Mouse (Mus musculus) liver, embryonic 13.5 days (tissue): ENCODE results near the gene Flii. TPM values are rescaled to one million over a fixed set of nuclear protein-coding genes. Genes with fewer than 3 reads are reported as not detected.

Source experiments
- ATAC-seq: fragments of 200-750 bp; cut with Nextera tagmentation; 2 replicates; pipeline ENCODE4 v1.8.0; 2017; ENCODE audit warnings: low read depth, mild to moderate bottlenecking, moderate number of reproducible peaks, moderate library complexity
- DNase-seq: peaks from one replicate; pipeline ENCODE4 v3.0.0; 2022
- H3K27ac ChIP-seq: fragments of 300-500 bp; sonication (generic); 2 replicates; pipeline ENCODE4 v1.5.1; 2015; ENCODE audit warnings: moderate library complexity, mild to moderate bottlenecking, inconsistent platforms
- H3K27me3 ChIP-seq: fragments of 300-500 bp; sonication (generic); 2 replicates; pipeline ENCODE4 v1.6.1; 2015; ENCODE audit warnings: mild to moderate bottlenecking, inconsistent platforms
- H3K36me3 ChIP-seq: fragments of 300-500 bp; sonication (generic); 2 replicates; pipeline ENCODE4 v1.6.1; 2015; ENCODE audit warnings: mild to moderate bottlenecking, inconsistent platforms
- H3K4me1 ChIP-seq: fragments of 300-500 bp; sonication (generic); replicated peaks from 2 replicates; pipeline ENCODE4 v1.6.1; 2015; ENCODE audit warnings: inconsistent platforms
- H3K4me2 ChIP-seq: fragments of 300-500 bp; sonication (generic); 2 replicates; pipeline ENCODE4 v1.6.1; 2015; ENCODE audit warnings: inconsistent platforms, mild to moderate bottlenecking, moderate library complexity
- H3K4me3 ChIP-seq: fragments of 300-500 bp; sonication (generic); replicated peaks from 2 replicates; pipeline ENCODE4 v1.5.1; 2015; ENCODE audit warnings: mild to moderate bottlenecking, inconsistent platforms
- H3K9ac ChIP-seq: fragments of 300-500 bp; sonication (generic); 2 replicates; pipeline ENCODE4 v1.6.1; 2015; ENCODE audit warnings: mild to moderate bottlenecking, inconsistent platforms
- H3K9me3 ChIP-seq: fragments of 300-500 bp; sonication (generic); replicated peaks from 2 replicates; pipeline ENCODE4 v1.6.1; 2016; ENCODE audit warnings: inconsistent platforms
- WGBS: fragments of 180-500 bp; shearing (Covaris S2); methylation state at CpG from one replicate; pipeline ENCODE4 v1.1.7; 2015; ENCODE audit not compliant: insufficient replicate concordance; 5-methylcytosine and 5-hydroxymethylcytosine counted together
- polyA plus RNA-seq: library from polyadenylated mRNA; unstranded; fragments of >200 nt; fragmentation: Nextera tagmentation; extraction: Ambion mirVana; gene quantifications from 2 replicates; pipeline ENCODE4 v1.2.1, GENCODE M21; 2015

The Flii gene
- 25.2 and 28.7 TPM in 2 replicates for polyA plus RNA-seq

GRCm38 (mm10) chr11:60726601-60727391 lies at the start of gene Flii:
Flii (minus strand) TSS chr11:60727263.
- Histone ChIP-seq H3K4me2 (peak within 1 kb of the TSS; percentile 94), H3K36me3 (peaks cover 41% of the 10 kb centered on the region)
- WGBS: under 1% methylated on average over 62 of the region's 71 CpGs

GRCm38 (mm10) chr11:60776107-60776828 lies 49.2 kb upstream of the Flii start:
- peak overlapping the region; percentile 85 for H3K4me3 ChIP-seq
- no peaks in the 10 kb centered on the region for H3K27me3 ChIP-seq
- ATAC-seq (0 out of 2 replicates have a peak, but pooled peaks have one; percentile 17), DNase-seq (no peak)
- peak overlapping the region; percentile 91 for H3K27ac ChIP-seq
- peak overlapping the region; percentile 87 for H3K9ac ChIP-seq
- H3K36me3 ChIP-seq: peaks cover 25% of the 10 kb centered on the region
- H3K4me1 ChIP-seq: peaks cover 66% of the 10 kb centered on the region
- WGBS: 3% methylated on average over 17 of the region's 17 CpGs
- peak overlapping the region; percentile 91 for H3K4me2 ChIP-seq
- no peaks in the 10 kb centered on the region for H3K9me3 ChIP-seq

More at GRCm38 (mm10) chr11:60726601-60727391, at the start of gene Flii:
- Histone ChIP-seq H3K27me3 (no peaks in the 10 kb centered on the region), H3K9ac (peak within 1 kb of the TSS; percentile 85), H3K4me3 (peak within 1 kb of the TSS; percentile 87), H3K9me3 (no peaks in the 10 kb centered on the region), H3K4me1 (peaks cover 37% of the 10 kb centered on the region), H3K27ac (peak within 1 kb of the TSS; percentile 82)
- peak; percentile 78 for DNase-seq
- ATAC-seq: peak; percentile 79

- H3K27ac ChIP-seq: peak overlapping the region; percentile 91
- peak overlapping the region; percentile 91 for H3K4me2 ChIP-seq
- DNase-seq (no peak), ATAC-seq (no peak)
- H3K36me3 ChIP-seq: peaks cover 20% of the 10 kb centered on the region
- H3K4me3 ChIP-seq: peak overlapping the region; percentile 85
- H3K9me3 ChIP-seq: no peaks in the 10 kb centered on the region
- H3K27me3 ChIP-seq: no peaks in the 10 kb centered on the region
- peaks cover 59% of the 10 kb centered on the region for H3K4me1 ChIP-seq
- H3K9ac ChIP-seq: peak overlapping the region; percentile 87
- WGBS: 24% methylated on average over 6 of the region's 6 CpGs
Observed at GRCm38 (mm10) chr11:60775578-60775977, 48.5 kb upstream of the Flii start.

- Histone ChIP-seq H3K4me2 (peak overlapping the region; percentile 91), H3K4me3 (peak overlapping the region; percentile 85; the same call in 1 of the 2 replicates), H3K9ac (peak overlapping the region; percentile 87; the same call in 1 of the 2 replicates), H3K36me3 (peaks cover 13% of the 10 kb centered on the region), H3K27me3 (no peaks in the 10 kb centered on the region), H3K27ac (no peak overlapping the region), H3K9me3 (no peaks in the 10 kb centered on the region), H3K4me1 (peaks cover 52% of the 10 kb centered on the region)
- DNase-seq: peak; percentile 39
- WGBS: 10% methylated on average over 1 of the region's 1 CpGs
- no peak for ATAC-seq
Observed at GRCm38 (mm10) chr11:60774841-60775240, 47.8 kb upstream of the Flii start.

GRCm38 (mm10) chr11:60774158-60774689 lies 47.2 kb upstream of the Flii start:
- no peaks in the 10 kb centered on the region for H3K27me3 ChIP-seq
- 76% methylated on average over 3 of the region's 3 CpGs for WGBS
- no peak for ATAC-seq
- 0 out of 2 replicates have a peak overlapping the region, but pooled peaks have one; percentile 87 for H3K9ac ChIP-seq
- H3K9me3 ChIP-seq: no peaks in the 10 kb centered on the region
- H3K27ac ChIP-seq: no peak overlapping the region
- peak overlapping the region; percentile 10; the same call in 1 of the 2 replicates for H3K4me2 ChIP-seq
- no peak overlapping the region for H3K4me3 ChIP-seq
- H3K4me1 ChIP-seq: peaks cover 46% of the 10 kb centered on the region
- peaks cover 6% of the 10 kb centered on the region for H3K36me3 ChIP-seq
- no peak for DNase-seq

GRCm38 (mm10) chr11:60772161-60772560 lies 45.1 kb upstream of the Flii start:
- WGBS: 81% methylated on average over 4 of the region's 4 CpGs
- ATAC-seq (no peak), DNase-seq (no peak)
- H3K36me3 ChIP-seq: no peaks in the 10 kb centered on the region
- no peak overlapping the region for H3K4me3 ChIP-seq
- H3K4me1 ChIP-seq: peaks cover 35% of the 10 kb centered on the region
- no peak overlapping the region for H3K4me2 ChIP-seq
- H3K27ac ChIP-seq: no peak overlapping the region
- H3K9me3 ChIP-seq: no peaks in the 10 kb centered on the region
- no peak overlapping the region for H3K9ac ChIP-seq
- no peaks in the 10 kb centered on the region for H3K27me3 ChIP-seq

- H3K27ac ChIP-seq: no peak overlapping the region
- H3K4me2 ChIP-seq: no peak overlapping the region
- H3K9me3 ChIP-seq: no peaks in the 10 kb centered on the region
- H3K4me1 ChIP-seq: peaks cover 35% of the 10 kb centered on the region
- no peak for DNase-seq
- H3K9ac ChIP-seq: no peak overlapping the region
- WGBS: 67% methylated on average over 3 of the region's 3 CpGs
- no peak for ATAC-seq
- H3K36me3 ChIP-seq: no peaks in the 10 kb centered on the region
- no peak overlapping the region for H3K4me3 ChIP-seq
- no peaks in the 10 kb centered on the region for H3K27me3 ChIP-seq
Observed at GRCm38 (mm10) chr11:60770776-60771175, 43.7 kb upstream of the Flii start.

GRCm38 (mm10) chr11:60769322-60769721 lies 42.3 kb upstream of the Flii start:
- Histone ChIP-seq H3K27me3 (no peaks in the 10 kb centered on the region), H3K27ac (no peak overlapping the region), H3K9me3 (no peaks in the 10 kb centered on the region), H3K36me3 (peaks cover 9% of the 10 kb centered on the region), H3K9ac (no peak overlapping the region), H3K4me3 (no peak overlapping the region), H3K4me2 (no peak overlapping the region), H3K4me1 (peaks cover 21% of the 10 kb centered on the region)
- WGBS: 53% methylated on average over 2 of the region's 2 CpGs
- no peak for DNase-seq
- no peak for ATAC-seq

GRCm38 (mm10) chr11:60766969-60767368 lies 39.9 kb upstream of the Flii start:
- peaks cover 11% of the 10 kb centered on the region for H3K4me1 ChIP-seq

GRCm38 (mm10) chr11:60761681-60762080 lies 34.6 kb upstream of the Flii start:
- Histone ChIP-seq H3K4me2 (no peak overlapping the region), H3K4me1 (peaks cover 1% of the 10 kb centered on the region), H3K36me3 (peaks cover 59% of the 10 kb centered on the region), H3K4me3 (no peak overlapping the region), H3K9ac (no peak overlapping the region), H3K27ac (no peak overlapping the region), H3K27me3 (no peaks in the 10 kb centered on the region), H3K9me3 (no peaks in the 10 kb centered on the region)
- 69% methylated on average over 3 of the region's 3 CpGs for WGBS
- DNase-seq (no peak), ATAC-seq (no peak)

More at GRCm38 (mm10) chr11:60766969-60767368, 39.9 kb upstream of the Flii start:
- Histone ChIP-seq H3K4me3 (no peak overlapping the region), H3K9ac (no peak overlapping the region), H3K36me3 (peaks cover 16% of the 10 kb centered on the region), H3K27ac (no peak overlapping the region), H3K27me3 (no peaks in the 10 kb centered on the region), H3K9me3 (no peaks in the 10 kb centered on the region), H3K4me2 (no peak overlapping the region)
- DNase-seq: no peak
- WGBS: 31% methylated on average over 4 of the region's 4 CpGs
- ATAC-seq: no peak

- ATAC-seq (no peak), DNase-seq (no peak)
- no peak overlapping the region for H3K27ac ChIP-seq
- H3K4me2 ChIP-seq: no peak overlapping the region
- H3K36me3 ChIP-seq: peaks cover 86% of the 10 kb centered on the region
- H3K9me3 ChIP-seq: no peaks in the 10 kb centered on the region
- WGBS: 79% methylated on average over 7 of the region's 7 CpGs
- no peaks in the 10 kb centered on the region for H3K4me1 ChIP-seq
- no peaks in the 10 kb centered on the region for H3K27me3 ChIP-seq
- H3K9ac ChIP-seq: no peak overlapping the region
- no peak overlapping the region for H3K4me3 ChIP-seq
Observed at GRCm38 (mm10) chr11:60755570-60755969, 28.5 kb upstream of the Flii start.
